Mouse (Mus musculus) myocyte (in vitro differentiated cells): ENCODE measurements at regions not wholly inside any gene's neighbourhood (a gene's known extent, or its start where the extent isn't known, plus 50 kb on each side); places are given as distances from the start of the nearest gene placed in this dataset.

Experiments used
- H3K27me3 ChIP-seq: one replicate; pipeline ENCODE4 v1.6.1; 2011; ENCODE audit not compliant: control insufficient read depth, insufficient read depth, insufficient read length
- H3K36me3 ChIP-seq: one replicate; pipeline ENCODE4 v1.6.1; 2011; ENCODE audit not compliant: control insufficient read depth, insufficient read depth
- H3K4me2 ChIP-seq: one replicate; pipeline ENCODE4 v1.6.1; 2011; ENCODE audit warnings: low read depth, control low read depth
- H3K4me3 ChIP-seq: one replicate; pipeline ENCODE4 v1.5.1; 2011; ENCODE audit warnings: mild to moderate bottlenecking, control low read depth, moderate library complexity
- H3K79me2 ChIP-seq: one replicate; pipeline ENCODE4 v1.6.1; 2011; ENCODE audit not compliant: control insufficient read depth, insufficient read depth
- H3ac ChIP-seq: one replicate; pipeline ENCODE4 v1.6.1; 2011; ENCODE audit not compliant: control insufficient read depth, insufficient read length
- CEBPB ChIP-seq: IDR thresholded peaks from 2 replicates; pipeline ENCODE4 v1.6.1; 2011; ENCODE audit warnings: mild to moderate bottlenecking, moderate library complexity; ENCODE audit not compliant: poor library complexity, insufficient read depth, severe bottlenecking
- E2F4 ChIP-seq: IDR thresholded peaks from one replicate; pipeline ENCODE4 v1.6.1; 2011; ENCODE audit warnings: mild to moderate bottlenecking, control low read depth, moderate library complexity; ENCODE audit not compliant: insufficient read depth
- MAX ChIP-seq: IDR thresholded peaks from one replicate; pipeline ENCODE4 v1.6.1; 2011; ENCODE audit warnings: low read depth, mild to moderate bottlenecking, control low read depth
- MYOD1 ChIP-seq, 3 experiments: IDR thresholded peaks; one replicate each; pipeline ENCODE4 v1.6.1; 2011; ENCODE audit warnings: control low read depth in 2 of 3, low read depth in 2 of 3, mild to moderate bottlenecking in 2 of 3, moderate library complexity in 1 of 3; ENCODE audit not compliant: insufficient read length in 2 of 3, control insufficient read depth in 1 of 3
- MYOG ChIP-seq, 3 experiments: IDR thresholded peaks; one replicate each; pipeline ENCODE4 v1.6.1; 2011; ENCODE audit warnings: control low read depth in 2 of 3, low read depth in 2 of 3, mild to moderate bottlenecking in 2 of 3; ENCODE audit not compliant: insufficient read length in 2 of 3, control insufficient read depth in 1 of 3, insufficient read depth in 1 of 3
- POLR2A ChIP-seq: IDR thresholded peaks from one replicate; pipeline ENCODE4 v1.6.1; 2011; ENCODE audit warnings: low read depth, mild to moderate bottlenecking, control low read depth, moderate library complexity; ENCODE audit not compliant: insufficient read length
- POLR2AphosphoS2 ChIP-seq: IDR thresholded peaks from one replicate; pipeline ENCODE4 v1.6.1; 2011; ENCODE audit warnings: low read depth, control low read depth; ENCODE audit not compliant: insufficient read length
- REST ChIP-seq: IDR thresholded peaks from one replicate; pipeline ENCODE4 v1.6.1; 2011; ENCODE audit warnings: mild to moderate bottlenecking, control low read depth, moderate library complexity; ENCODE audit not compliant: insufficient read depth, insufficient read length
- SRF ChIP-seq: IDR thresholded peaks from one replicate; pipeline ENCODE4 v1.6.1; 2011; ENCODE audit warnings: low read depth; ENCODE audit not compliant: control insufficient read depth, insufficient read length
- TCF12 ChIP-seq: IDR thresholded peaks from one replicate; pipeline ENCODE4 v1.6.1; 2011; ENCODE audit warnings: mild to moderate bottlenecking, control low read depth; ENCODE audit not compliant: poor library complexity, insufficient read depth, severe bottlenecking
- TCF3 ChIP-seq: IDR thresholded peaks from one replicate; pipeline ENCODE4 v1.6.1; 2011; ENCODE audit warnings: low read depth, control low read depth; ENCODE audit not compliant: insufficient read length
- USF1 ChIP-seq: IDR thresholded peaks from one replicate; pipeline ENCODE4 v1.6.1; 2011; ENCODE audit warnings: low read depth, mild to moderate bottlenecking, control low read depth, moderate library complexity

DNA sequence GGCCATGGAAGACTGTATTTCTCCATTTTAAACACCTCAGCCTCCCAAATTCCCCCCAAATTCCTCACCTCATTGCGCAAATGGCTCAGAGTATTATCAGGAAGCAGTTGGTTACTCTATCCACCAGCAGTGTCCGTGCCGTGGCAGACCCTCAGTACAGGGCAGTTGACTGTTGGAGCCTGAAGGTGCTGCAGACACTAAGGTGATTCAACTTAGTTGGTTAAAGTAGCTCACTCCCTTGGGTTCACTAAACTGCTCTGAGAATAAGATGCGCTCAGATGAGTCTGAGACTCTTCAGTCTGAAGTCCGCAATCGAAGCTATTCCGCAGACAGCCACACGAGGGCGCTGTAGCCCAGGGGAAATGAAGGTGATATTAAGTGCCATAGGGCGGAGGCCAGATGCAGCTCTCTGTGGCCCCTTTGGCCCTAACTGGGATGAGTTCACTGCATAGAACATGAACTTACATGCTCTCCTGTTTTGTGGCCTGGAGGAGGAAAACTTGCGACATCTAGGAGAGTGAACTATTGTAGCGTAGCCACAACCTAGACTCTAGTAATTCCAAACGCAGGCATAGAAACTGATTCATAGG, 62.9 kb downstream of the Amer3 start:
- H3K4me3 ChIP-seq: no peak overlapping the region
- TF ChIP-seq POLR2A (no peak), TCF3 (no peak), SRF (no peak), TCF12 (no peak)

GRCm38 (mm10) chr1:34653963-34654644, 74.6 kb downstream of the Amer3 start:
- Histone ChIP-seq H3K4me2 (no peak overlapping the region), H3K79me2 (no peaks in the 10 kb centered on the region), H3K27me3 (no peaks in the 10 kb centered on the region), H3ac (no peak overlapping the region), H3K4me3 (no peak overlapping the region), H3K36me3 (no peaks in the 10 kb centered on the region)
- TF ChIP-seq USF1: no peak

More for the DNA sequence above, 62.9 kb downstream of the Amer3 start:
- Histone ChIP-seq H3ac (no peak overlapping the region), H3K4me2 (no peak overlapping the region), H3K27me3 (no peaks in the 10 kb centered on the region), H3K36me3 (no peaks in the 10 kb centered on the region), H3K79me2 (no peaks in the 10 kb centered on the region)

DNA sequence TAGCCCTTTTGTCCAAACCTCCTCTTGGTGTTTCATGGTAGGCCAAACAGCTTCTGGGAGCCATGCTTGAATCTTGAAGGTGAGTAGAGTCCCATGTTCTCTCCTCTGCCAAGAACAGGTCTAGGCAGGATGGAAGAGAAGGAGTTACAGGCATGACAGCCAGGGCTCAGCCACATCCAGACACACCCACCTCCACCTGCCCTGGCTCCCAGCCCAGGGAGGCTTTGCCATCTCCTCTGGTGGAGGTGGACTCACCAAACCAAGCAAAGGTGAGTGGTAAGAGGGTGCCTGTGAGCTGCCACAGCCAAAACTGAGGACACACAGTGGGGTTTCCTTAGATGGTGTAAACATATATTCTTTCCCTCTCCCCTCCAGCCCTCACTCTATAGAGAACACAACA, 78.0 kb downstream of the Amer3 start:
- H3K36me3 ChIP-seq: no peaks in the 10 kb centered on the region
- no peak overlapping the region for H3K4me3 ChIP-seq
- H3K4me2 ChIP-seq: no peak overlapping the region
- no peaks in the 10 kb centered on the region for H3K79me2 ChIP-seq
- H3K27me3 ChIP-seq: no peaks in the 10 kb centered on the region
- no peak overlapping the region for H3ac ChIP-seq
- TF ChIP-seq MYOD1 (IDR thresholded peaks at IDR 0.05; ENCODE audit: control insufficient read depth in 1 of 3, insufficient read length in 2 of 3, low read depth in 2 of 3): no peak
- TF ChIP-seq TCF3: no peak

- no peak overlapping the region for H3ac ChIP-seq
- no peaks in the 10 kb centered on the region for H3K27me3 ChIP-seq
- TF ChIP-seq POLR2A (no peak), REST (no peak), USF1 (no peak), MYOG (IDR thresholded peaks at IDR 0.05; ENCODE audit: control insufficient read depth in 1 of 3, insufficient read depth in 1 of 3, insufficient read length in 2 of 3, low read depth in 2 of 3) (no peak), MAX (no peak), TCF12 (no peak), SRF (no peak), MYOD1 (IDR thresholded peaks at IDR 0.05; ENCODE audit: control insufficient read depth in 1 of 3, insufficient read length in 2 of 3, low read depth in 2 of 3) (no peak), CEBPB (no peak), TCF3 (no peak), POLR2AphosphoS2 (no peak), E2F4 (no peak)
- no peaks in the 10 kb centered on the region for H3K36me3 ChIP-seq
- H3K79me2 ChIP-seq: no peaks in the 10 kb centered on the region
- H3K4me3 ChIP-seq: no peak overlapping the region
- H3K4me2 ChIP-seq: no peak overlapping the region
Observed at GRCm38 (mm10) chr1:34663875-34664547, 84.6 kb downstream of the Amer3 start.

GRCm38 (mm10) chr1:34664816-34665511, 85.5 kb downstream of the Amer3 start:
- TF ChIP-seq POLR2AphosphoS2: no peak
- no peak for TF ChIP-seq USF1
- no peak for TF ChIP-seq TCF3
- no peak for TF ChIP-seq E2F4
- no peak for TF ChIP-seq MYOG (IDR thresholded peaks at IDR 0.05; ENCODE audit: control insufficient read depth in 1 of 3, insufficient read depth in 1 of 3, insufficient read length in 2 of 3, low read depth in 2 of 3)
- TF ChIP-seq TCF12: no peak
- TF ChIP-seq SRF: no peak
- no peak for TF ChIP-seq CEBPB
- no peak for TF ChIP-seq REST
- no peak for TF ChIP-seq POLR2A
- no peak for TF ChIP-seq MYOD1 (IDR thresholded peaks at IDR 0.05; ENCODE audit: control insufficient read depth in 1 of 3, insufficient read length in 2 of 3, low read depth in 2 of 3)
- TF ChIP-seq MAX: no peak
- no peaks in the 10 kb centered on the region for H3K79me2 ChIP-seq

More at GRCm38 (mm10) chr1:34664816-34665511, 85.5 kb downstream of the Amer3 start:
- no peaks in the 10 kb centered on the region for H3K36me3 ChIP-seq
- H3K4me2 ChIP-seq: no peak overlapping the region
- no peaks in the 10 kb centered on the region for H3K27me3 ChIP-seq
- no peak overlapping the region for H3ac ChIP-seq
- H3K4me3 ChIP-seq: no peak overlapping the region
